Mouse (Mus musculus): ENCODE measurements around the gene Evc.

Evc gene

GRCm38 (mm10) chr5:37241224-37241623 is 95.5 kb downstream of the Evc start:
- DNase-seq, result no peak

- no peak for DNase-seq
These were observed 96.1 kb downstream of the Evc start for GRCm38 (mm10) chr5:37240550-37240949.

All from cerebellum, postnatal 25 days (tissue).